28 mouse cellular contexts compared by ENCODE assay signal in genomic region chr13:20798536-20798935, GRCm38 (mm10). TPM values are rescaled to one million over a fixed set of nuclear protein-coding genes. Genes with fewer than 3 reads are reported as not detected.
A peak's percentile ranks its signal among the peaks of the same experiment; 100 is the strongest.
DNase-seq lines count a peak whose midpoint lies in the region; ATAC-seq and TF ChIP-seq lines count a peak whose summit lies in the region.
"Had no signal": no experiment of that assay in that cellular context is flagged by ENCODE, and none has a peak within 500 bp of the region (broad histone marks: within the 10 kb centered on the region; RNA-seq: fewer than 3 reads in every experiment).

No protein-coding gene starts in this region.

- no peak overlapping the region for H3K4me3 ChIP-seq in kidney, adult 2 months (ENCODE audit: insufficient read depth, low read depth, low read length)
- no peak overlapping the region for H3K4me3 ChIP-seq in limb, embryonic 11.5 days (ENCODE audit: low read depth, low read length)
- no peak overlapping the region for H3K4me3 ChIP-seq in limb, embryonic 10.5 days
- H3K4me3 ChIP-seq: embryonic facial prominence, embryonic 10.5 days; embryonic facial prominence, embryonic 13.5 days; erythroblast, embryonic 14.5 days; forebrain, embryonic 12.5 days; forebrain, embryonic 15.5 days; heart, adult 2 months had no signal

- peaks cover 22% of the 10 kb centered on the region; the same call in 1 of the 2 replicates for H3K4me1 ChIP-seq in kidney, adult 2 months (ENCODE audit: control insufficient read depth, insufficient read depth, low read length)
- no peaks in the 10 kb centered on the region for H3K4me1 ChIP-seq in limb, embryonic 11.5 days (ENCODE audit: control insufficient read depth, insufficient read depth, low read length)
- H3K4me1 ChIP-seq in limb, embryonic 10.5 days = peaks cover 6% of the 10 kb centered on the region; the same call in 1 of the 2 replicates
- H3K4me1 ChIP-seq: embryonic facial prominence, embryonic 13.5 days; forebrain, embryonic 12.5 days; forebrain, embryonic 15.5 days had no signal

- H3K27ac ChIP-seq in kidney, adult 2 months (ENCODE audit: insufficient read depth, low read depth, low read length) = no peak overlapping the region
- no peak overlapping the region for H3K27ac ChIP-seq in limb, embryonic 11.5 days (replicated peaks; ENCODE audit: low read depth, low read length)
- no peak overlapping the region for H3K27ac ChIP-seq in limb, embryonic 10.5 days
- H3K27ac ChIP-seq: embryonic facial prominence, embryonic 10.5 days; embryonic facial prominence, embryonic 13.5 days; forebrain, embryonic 12.5 days; forebrain, embryonic 15.5 days; heart, adult 2 months; hindbrain, embryonic 14.5 days; hindbrain, postnatal 0 days had no signal

- TF ChIP-seq CTCF in kidney, adult 2 months (conservative IDR thresholded peaks at IDR 0.05; ENCODE audit: insufficient read depth, insufficient read length, low read depth, low read length) = no peak

- no peak overlapping the region for H3K9ac ChIP-seq in limb, embryonic 11.5 days (ENCODE audit: low read length)
- H3K9ac ChIP-seq: embryonic facial prominence, embryonic 13.5 days; forebrain, embryonic 12.5 days; forebrain, embryonic 15.5 days had no signal

- 16% methylated on average over 2 of the region's 2 CpGs for WGBS in kidney, adult 2 months
- 64% methylated on average over 2 of the region's 2 CpGs for WGBS in limb, embryonic 11.5 days
- WGBS in limb, embryonic 10.5 days = 56% methylated on average over 2 of the region's 2 CpGs

- no peaks in the 10 kb centered on the region for H3K9me3 ChIP-seq in limb, embryonic 11.5 days (ENCODE audit: control insufficient read depth, low read length)
- no peaks in the 10 kb centered on the region for H3K9me3 ChIP-seq in limb, embryonic 10.5 days (replicated peaks)
- H3K9me3 ChIP-seq: embryonic facial prominence, embryonic 10.5 days; embryonic facial prominence, embryonic 13.5 days; forebrain, embryonic 12.5 days; forebrain, embryonic 15.5 days had no signal

- no peak for TF ChIP-seq POLR2A in kidney, adult 2 months (IDR thresholded peaks at IDR 0.05; ENCODE audit: low read depth, low read length)

- no peak overlapping the region for H3K4me2 ChIP-seq in limb, embryonic 11.5 days (ENCODE audit: low read depth, severe bottlenecking)
- H3K4me2 ChIP-seq: embryonic facial prominence, embryonic 13.5 days; forebrain, embryonic 12.5 days; forebrain, embryonic 15.5 days; heart, embryonic 11.5 days; hindbrain, embryonic 14.5 days had no signal

- no peak for ATAC-seq in limb, embryonic 11.5 days (ENCODE audit: insufficient number of reproducible peaks, low FRiP score, low TSS enrichment, low read depth)
- ATAC-seq: CD4-positive, CD25-positive, alpha-beta regulatory T cell, adult 4 months; forebrain, embryonic 15.5 days; hindbrain, postnatal 0 days had no signal

- H3K27me3 ChIP-seq in kidney, adult 2 months (replicated peaks; ENCODE audit: control insufficient read depth, insufficient read depth, low read length) = no peaks in the 10 kb centered on the region
- no peaks in the 10 kb centered on the region for H3K27me3 ChIP-seq in limb, embryonic 11.5 days (ENCODE audit: control insufficient read depth, insufficient read depth, low read length)
- H3K27me3 ChIP-seq in limb, embryonic 10.5 days (ENCODE audit: low read depth, poor library complexity, severe bottlenecking) = no peaks in the 10 kb centered on the region
- H3K27me3 ChIP-seq: embryonic facial prominence, embryonic 13.5 days; forebrain, embryonic 12.5 days; forebrain, embryonic 15.5 days had no signal

- peak; percentile 56 for DNase-seq in kidney, adult 2 months
- no peak for DNase-seq in kidney, postnatal 4 days
- DNase-seq in limb, embryonic 11.5 days (ENCODE audit: low spot score) = peak; percentile 9
- no peak for DNase-seq in limb, embryonic 10.5 days (ENCODE audit: low spot score)
- DNase-seq in thymus, postnatal 0 days (ENCODE audit: low spot score) = peak; percentile 54
- no peak for DNase-seq in thymus, postnatal 10 days (ENCODE audit: low spot score in 2 of 2)
- no peak for DNase-seq in ovary, postnatal 10 days (ENCODE audit: low spot score)
- DNase-seq: adrenal gland, adult 2 months; adrenal gland, postnatal 14 days; cerebellum, adult 11-12 months; cerebellum, adult 8-10 months; cerebellum, postnatal 10 days; cerebellum, postnatal 36 days; embryo, embryonic 11 days; gastrocnemius, postnatal 25 days; heart, adult 2 months; heart, postnatal 14 days; heart, postnatal 4 days had no signal

- H3K36me3 ChIP-seq in kidney, adult 2 months (ENCODE audit: control insufficient read depth, insufficient read depth, low read length) = no peaks in the 10 kb centered on the region
- no peaks in the 10 kb centered on the region for H3K36me3 ChIP-seq in limb, embryonic 11.5 days (ENCODE audit: control insufficient read depth, insufficient read depth, low read length)
- no peaks in the 10 kb centered on the region for H3K36me3 ChIP-seq in limb, embryonic 10.5 days
- H3K36me3 ChIP-seq: embryonic facial prominence, embryonic 10.5 days; embryonic facial prominence, embryonic 13.5 days; forebrain, embryonic 12.5 days; forebrain, embryonic 15.5 days had no signal

RNA-seq across cellular contexts. Expression of gene Aoah, which starts 4.6 kb away (rescaled TPM):
- polyA plus RNA-seq in kidney, adult 2 months (2012; rRNA removed) = 32.0 and 40.5 TPM in 2 replicates
- 0.28 and 0.45 TPM in 2 replicates for polyA plus RNA-seq in limb, embryonic 11.5 days (2014; fragmentation: Nextera tagmentation; extraction: Ambion mirVana)
- 0.25 and 0.51 TPM in 2 replicates for polyA plus RNA-seq in limb, embryonic 10.5 days (2016; fragmentation: Nextera tagmentation; extraction: Ambion mirVana)
- 0.84 and 1.4 TPM in 2 replicates for polyA plus RNA-seq in thymus, postnatal 0 days (2015; fragmentation: Nextera tagmentation; extraction: Ambion mirVana)
- polyA plus RNA-seq: C2C12; erythroblast, embryonic 14.5 days had no signal

Comparison
In these comparisons a context has a peak if more than half of its experiments do, and no peak if none do; other contexts are left out.
1. DNase-seq: peak in kidney, adult 2 months (single experiment), limb, embryonic 11.5 days (single experiment) and thymus, postnatal 0 days (single experiment); none in kidney, postnatal 4 days (0 of 2), limb, embryonic 10.5 days (single experiment), thymus, postnatal 10 days (0 of 2) and ovary, postnatal 10 days (single experiment).
2. RNA of gene Aoah, which starts 4.6 kb away (polyA plus RNA-seq): 32.0 to 40.5 TPM in kidney, adult 2 months; 0.84 to 1.4 TPM in thymus, postnatal 0 days, 0.25 to 0.51 TPM in limb, embryonic 10.5 days and 0.28 to 0.45 TPM in limb, embryonic 11.5 days; every median in the first group is over 10 times any median in the second.